In genomic region chr17:87367640-87368039, GRCm38 (mm10) we compare ENCODE assay signal across 9 mouse cellular contexts. TPM values are rescaled to one million over a fixed set of nuclear protein-coding genes. Genes with fewer than 3 reads are reported as not detected.
DNase-seq lines count a peak whose midpoint lies in the region; ATAC-seq lines count a peak whose summit lies in the region.
"Had no signal": no experiment of that assay in that cellular context is flagged by ENCODE, and none has a peak within 500 bp of the region (broad histone marks: within the 10 kb centered on the region; RNA-seq: fewer than 3 reads in every experiment).

No protein-coding gene starts in this region.

- WGBS in midbrain, embryonic 14.5 days: 49% methylated on average over 3 of the region's 3 CpGs

- no peaks in the 10 kb centered on the region for H3K9me3 ChIP-seq in midbrain, embryonic 14.5 days (ENCODE audit: control insufficient read depth, low read length)

- DNase-seq in layer of hippocampus, adult 11-12 months (ENCODE audit: low spot score): peak; percentile 75
- DNase-seq in layer of hippocampus, adult 9-10 months (ENCODE audit: low spot score): no peak
- DNase-seq in adrenal gland, postnatal 25 days: peak; percentile 64
- peak; percentile 85 to 94 for DNase-seq in gastrocnemius, adult 8-10 months (ENCODE audit: low spot score in 2 of 2)
- peak; percentile 44 to 47 for DNase-seq in kidney, adult 8-10 months
- peak; percentile 65 for DNase-seq in midbrain, embryonic 14.5 days
- no peak for DNase-seq in embryo, embryonic 9.5 days (ENCODE audit: extremely low spot score)

- no peaks in the 10 kb centered on the region for H3K36me3 ChIP-seq in midbrain, embryonic 14.5 days (ENCODE audit: control insufficient read depth, insufficient read depth, low read length)

- H3K9ac ChIP-seq in midbrain, embryonic 14.5 days (replicated peaks; ENCODE audit: low read length): no peak overlapping the region

- peaks cover 22% of the 10 kb centered on the region for H3K4me1 ChIP-seq in midbrain, embryonic 14.5 days (ENCODE audit: control insufficient read depth, insufficient read depth, low read length)

- no peak overlapping the region for H3K4me3 ChIP-seq in midbrain, embryonic 14.5 days (replicated peaks; ENCODE audit: low read depth, low read length)

- H3K4me2 ChIP-seq in midbrain, embryonic 14.5 days (ENCODE audit: low read length): no peak overlapping the region

- H3K27ac ChIP-seq in midbrain, embryonic 14.5 days (replicated peaks; ENCODE audit: low read depth, low read length): 0 out of 2 replicates have a peak overlapping the region, but pooled peaks have one; percentile 20

- no peak for ATAC-seq in midbrain, embryonic 14.5 days (ENCODE audit: low FRiP score, low TSS enrichment)
- ATAC-seq in inflammation-experienced regulatory T-cells, adult 6 months: no peak

- H3K27me3 ChIP-seq in midbrain, embryonic 14.5 days (ENCODE audit: control insufficient read depth, insufficient read depth, low read length): no peaks in the 10 kb centered on the region

RNA-seq across cellular contexts. Expression of gene Stpg4, which starts 59.9 kb away (rescaled TPM):
- total RNA-seq in adrenal gland, postnatal 25 days (2021): not detected in 2 replicates
- total RNA-seq in gastrocnemius, adult 8-10 months (2022): not detected
- not detected in 2 replicates for polyA plus RNA-seq in midbrain, embryonic 14.5 days (2014; fragmentation: Nextera tagmentation; extraction: Ambion mirVana)
- polyA plus RNA-seq in inflammation-experienced regulatory T-cells, adult 6 months (2017; shearing (Covaris generic)): under 1 TPM in 1 of 3 experiments, not detected in 2; 0.43 TPM
- polyA plus RNA-seq: liver, embryonic 16.5 days had no signal

Comparison
In these comparisons a context has a peak if more than half of its experiments do, and no peak if none do; other contexts are left out.
1. DNase-seq: peak in layer of hippocampus, adult 11-12 months (single experiment), adrenal gland, postnatal 25 days (single experiment), gastrocnemius, adult 8-10 months (2 of 2), kidney, adult 8-10 months (2 of 2) and midbrain, embryonic 14.5 days (single experiment); none in layer of hippocampus, adult 9-10 months (single experiment) and embryo, embryonic 9.5 days (single experiment).